ENCODE assay signal across 9 mouse cellular contexts in the genomic region with DNA sequence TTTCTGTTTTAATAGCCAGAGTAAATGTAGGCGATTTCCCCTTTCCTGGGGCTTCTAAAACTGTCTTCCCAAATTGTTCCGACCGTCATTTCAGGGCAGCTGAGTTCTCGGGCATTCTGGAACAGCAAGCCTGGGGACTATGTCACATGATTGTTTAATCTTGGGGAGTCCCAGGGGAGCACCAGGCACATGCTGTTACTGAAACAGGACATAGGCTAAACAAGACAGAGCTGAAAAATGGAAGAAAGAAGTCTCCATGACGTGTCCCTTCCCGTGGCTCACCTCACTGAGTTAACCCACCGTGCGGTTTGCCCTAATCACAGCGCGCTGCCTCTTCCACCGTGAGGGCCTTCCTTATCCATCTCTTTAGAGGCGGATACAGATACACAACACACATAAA.
DNase-seq lines count a peak whose midpoint lies in the region; ATAC-seq and TF ChIP-seq lines count a peak whose summit lies in the region.
"Had no signal": no experiment of that assay in that cellular context is flagged by ENCODE, and none has a peak within 500 bp of the region (broad histone marks: within the 10 kb centered on the region; RNA-seq: fewer than 3 reads in every experiment).

No protein-coding gene starts in this region.

- no peak overlapping the region for H3K9ac ChIP-seq in forebrain, embryonic 12.5 days
- H3K9ac ChIP-seq in hindbrain, postnatal 0 days (replicated peaks; ENCODE audit: low read length), result no peak overlapping the region; the same call in 1 of the 2 replicates
- no peak overlapping the region for H3K9ac ChIP-seq in neural tube, embryonic 11.5 days (ENCODE audit: low read length)

- no peaks in the 10 kb centered on the region for H3K27me3 ChIP-seq in kidney, adult 2 months (replicated peaks; ENCODE audit: control insufficient read depth, insufficient read depth, low read length)
- peaks cover 7% of the 10 kb centered on the region; the same call in 1 of the 2 replicates for H3K27me3 ChIP-seq in forebrain, embryonic 12.5 days
- no peaks in the 10 kb centered on the region for H3K27me3 ChIP-seq in hindbrain, postnatal 0 days (ENCODE audit: insufficient read depth, low read length)
- no peaks in the 10 kb centered on the region for H3K27me3 ChIP-seq in neural tube, embryonic 11.5 days (ENCODE audit: control insufficient read depth, insufficient read depth, low read length)

- ATAC-seq in forebrain, embryonic 12.5 days (ENCODE audit: low FRiP score), result peak; percentile 43; the same call in 1 of the 2 replicates
- ATAC-seq in hindbrain, postnatal 0 days, result peak; percentile 25; the same call in 1 of the 2 replicates
- peak; percentile 43 for ATAC-seq in neural tube, embryonic 11.5 days (ENCODE audit: insufficient read depth, low FRiP score, low TSS enrichment)
- ATAC-seq: CD4-positive, CD25-positive, alpha-beta regulatory T cell, adult 4 months had no signal

- no peaks in the 10 kb centered on the region for H3K4me1 ChIP-seq in kidney, adult 2 months (ENCODE audit: control insufficient read depth, insufficient read depth, low read length)
- peaks cover 40% of the 10 kb centered on the region for H3K4me1 ChIP-seq in forebrain, embryonic 12.5 days
- H3K4me1 ChIP-seq in hindbrain, postnatal 0 days (ENCODE audit: insufficient read depth, low read length), result 0 out of 2 replicates have a peak, but pooled peaks cover 2% of the 10 kb centered on the region
- peaks cover 33% of the 10 kb centered on the region for H3K4me1 ChIP-seq in neural tube, embryonic 11.5 days (ENCODE audit: control insufficient read depth, insufficient read depth, low read length)

- intact Hi-C loops in left cerebral cortex, postnatal 10 days (cut with DNase I), result no loop called here

- WGBS in kidney, adult 2 months, result 59% methylated on average over 12 of the region's 12 CpGs
- WGBS in forebrain, embryonic 12.5 days, result 19% methylated on average over 12 of the region's 12 CpGs
- 24% methylated on average over 12 of the region's 12 CpGs for WGBS in hindbrain, postnatal 0 days
- WGBS in neural tube, embryonic 11.5 days, result 29% methylated on average over 12 of the region's 12 CpGs

- TF ChIP-seq POLR2A in kidney, adult 2 months (IDR thresholded peaks at IDR 0.05; ENCODE audit: low read depth, low read length), result no peak

- peak overlapping the region; percentile 51 for H3K4me2 ChIP-seq in forebrain, embryonic 12.5 days
- peak overlapping the region; percentile 53 for H3K4me2 ChIP-seq in hindbrain, postnatal 0 days (ENCODE audit: low read depth, low read length)
- H3K4me2 ChIP-seq in neural tube, embryonic 11.5 days (ENCODE audit: low read depth), result peak overlapping the region; percentile 48

- H3K27ac ChIP-seq in kidney, adult 2 months (ENCODE audit: insufficient read depth, low read depth, low read length), result 0 out of 2 replicates have a peak overlapping the region, but pooled peaks have one; percentile 1
- no peak overlapping the region for H3K27ac ChIP-seq in forebrain, embryonic 12.5 days
- peak overlapping the region; percentile 27; the same call in 1 of the 2 replicates for H3K27ac ChIP-seq in hindbrain, postnatal 0 days
- H3K27ac ChIP-seq in neural tube, embryonic 11.5 days (ENCODE audit: low read depth, low read length), result peak overlapping the region; percentile 73

- no peaks in the 10 kb centered on the region for H3K36me3 ChIP-seq in kidney, adult 2 months (ENCODE audit: control insufficient read depth, insufficient read depth, low read length)
- H3K36me3 ChIP-seq in forebrain, embryonic 12.5 days (replicated peaks), result no peaks in the 10 kb centered on the region
- H3K36me3 ChIP-seq in hindbrain, postnatal 0 days (ENCODE audit: insufficient read depth, low read length), result no peaks in the 10 kb centered on the region
- no peaks in the 10 kb centered on the region for H3K36me3 ChIP-seq in neural tube, embryonic 11.5 days (ENCODE audit: control insufficient read depth, insufficient read depth, low read length)

- no peak for DNase-seq in kidney, adult 2 months
- DNase-seq in kidney, postnatal 14 days, result no peak
- no peak for DNase-seq in hindbrain, postnatal 0 days (ENCODE audit: low spot score)
- DNase-seq in neural tube, embryonic 11.5 days (ENCODE audit: low spot score), result peak; percentile 45
- DNase-seq in thymus, postnatal 25 days, result no peak
- no peak for DNase-seq in layer of hippocampus, adult 18-20 months (ENCODE audit: low spot score in 2 of 2)
- DNase-seq in left cerebral cortex, postnatal 10 days (ENCODE audit: extremely low spot score in 1 of 2, low spot score in 2 of 2), result no peak

- no peaks in the 10 kb centered on the region for H3K9me3 ChIP-seq in forebrain, embryonic 12.5 days
- H3K9me3 ChIP-seq in hindbrain, postnatal 0 days (ENCODE audit: low read length), result no peaks in the 10 kb centered on the region
- no peaks in the 10 kb centered on the region for H3K9me3 ChIP-seq in neural tube, embryonic 11.5 days (ENCODE audit: control insufficient read depth, low read length)

- H3K4me3 ChIP-seq in kidney, adult 2 months (ENCODE audit: insufficient read depth, low read depth, low read length), result no peak overlapping the region
- H3K4me3 ChIP-seq in forebrain, embryonic 12.5 days (replicated peaks), result peak overlapping the region; percentile 25
- peak overlapping the region; percentile 34 for H3K4me3 ChIP-seq in hindbrain, postnatal 0 days (ENCODE audit: low read length)
- H3K4me3 ChIP-seq in neural tube, embryonic 11.5 days (ENCODE audit: low read depth, low read length), result peak overlapping the region; percentile 44; the same call in 1 of the 2 replicates

- no peak for TF ChIP-seq CTCF in kidney, adult 2 months (conservative IDR thresholded peaks at IDR 0.05; ENCODE audit: insufficient read depth, insufficient read length, low read depth, low read length)
- TF ChIP-seq CTCF in hindbrain, postnatal 0 days (IDR thresholded peaks at IDR 0.05; ENCODE audit: low read depth), result no peak
